Mouse (Mus musculus): ENCODE measurements at regions not wholly inside any gene's neighbourhood (a gene's known extent, or its start where the extent isn't known, plus 50 kb on each side); places are given as distances from the start of the nearest gene placed in this dataset.
"Not testable (repeated sequence)": the region's sequence is repeated elsewhere in the genome, so short reads cannot be mapped to it uniquely, and the experiment has no call there.

- no peak for DNase-seq
These were observed 100.8 kb upstream of the Arhgap20 start for GRCm38 (mm10) chr9:51664353-51664752.

GRCm38 (mm10) chr9:51664876-51665275, 100.3 kb upstream of the Arhgap20 start:
- no peak for DNase-seq

- DNase-seq = not testable (repeated sequence)
These were observed 96.2 kb upstream of the Arhgap20 start for GRCm38 (mm10) chr9:51668976-51669375.

- peak; percentile 33 for DNase-seq
These were observed 94.6 kb upstream of the Arhgap20 start for GRCm38 (mm10) chr9:51670531-51670930.

GRCm38 (mm10) chr9:51686536-51686935, 78.6 kb upstream of the Arhgap20 start:
- no peak for DNase-seq

GRCm38 (mm10) chr9:51714326-51714725, 50.8 kb upstream of the Arhgap20 start:
- no peak for DNase-seq

Data from adrenal gland, adult 8-10 months (tissue).